Mouse (Mus musculus) liver, embryonic 14.5 days (tissue): ENCODE data around the gene Clstn3. TPM values are rescaled to one million over a fixed set of nuclear protein-coding genes. Genes with fewer than 3 reads are reported as not detected.

ENCODE experiments used
- ATAC-seq: fragments of 200-750 bp; cut with Nextera tagmentation; 2 replicates; pipeline ENCODE4 v1.8.0; 2017; ENCODE audit warnings: moderate number of reproducible peaks, mild to moderate bottlenecking, moderate library complexity; ENCODE audit not compliant: insufficient read depth
- DNase-seq, 3 experiments: peaks; one replicate each; pipeline ENCODE4 v3.0.0-alpha.2; 2012 to 2013; ENCODE audit warnings: low read depth in 3 of 3, low spot score in 3 of 3
- H3K27ac ChIP-seq: fragments of 300-500 bp; sonication (generic); 2 replicates; pipeline ENCODE4 v1.5.1; 2014; ENCODE audit warnings: moderate library complexity, mild to moderate bottlenecking, control low read depth, inconsistent platforms
- H3K27me3 ChIP-seq: fragments of 300-500 bp; sonication (generic); 2 replicates; pipeline ENCODE4 v1.6.1; 2014; ENCODE audit warnings: mild to moderate bottlenecking, low read length, moderate library complexity; ENCODE audit not compliant: control insufficient read depth, insufficient read depth
- H3K36me3 ChIP-seq: fragments of 300-500 bp; sonication (generic); replicated peaks from 2 replicates; pipeline ENCODE4 v1.6.1; 2014; ENCODE audit warnings: low read depth; ENCODE audit not compliant: control insufficient read depth, insufficient read depth
- H3K4me1 ChIP-seq, 2 experiments: fragments of 200-500 bp in 1 of 2; fragments of 300-500 bp in 1 of 2; sonication (generic) in 1 of 2; replicated peaks; 2 replicates each; pipeline ENCODE4 v1.6.1; 2012 to 2014; ENCODE audit warnings: antibody characterized with exemption in 1 of 2, inconsistent platforms in 1 of 2, low read length in 1 of 2; ENCODE audit not compliant: control insufficient read depth in 2 of 2, insufficient read depth in 2 of 2
- H3K4me2 ChIP-seq: fragments of 300-500 bp; sonication (generic); 2 replicates; pipeline ENCODE4 v1.6.1; 2014; ENCODE audit warnings: low read depth, mild to moderate bottlenecking, control low read depth, moderate library complexity
- H3K4me3 ChIP-seq, 2 experiments: fragments of 200-500 bp in 1 of 2; fragments of 300-500 bp in 1 of 2; sonication (generic) in 1 of 2; 2 replicates each; pipeline ENCODE4 v1.5.1; 2012 to 2014; ENCODE audit warnings: low read depth in 2 of 2, low read length in 2 of 2, mild to moderate bottlenecking in 2 of 2, control low read depth in 1 of 2, inconsistent platforms in 1 of 2, moderate library complexity in 1 of 2; ENCODE audit not compliant: insufficient read depth in 1 of 2
- H3K9ac ChIP-seq: fragments of 300-500 bp; sonication (generic); replicated peaks from 2 replicates; pipeline ENCODE4 v1.6.1; 2014; ENCODE audit warnings: mild to moderate bottlenecking, control low read depth, moderate library complexity
- H3K9me3 ChIP-seq: fragments of 300-500 bp; sonication (generic); 2 replicates; pipeline ENCODE4 v1.6.1; 2016; ENCODE audit warnings: low read length, mixed read lengths; ENCODE audit not compliant: control insufficient read depth
- CTCF ChIP-seq: IDR thresholded peaks from 2 replicates; pipeline ENCODE4 v1.5.1; 2016; ENCODE audit warnings: antibody characterized with exemption, low read depth, control low read depth
- EP300 ChIP-seq: IDR thresholded peaks from 2 replicates; pipeline ENCODE4 v1.6.1; 2016; ENCODE audit warnings: antibody characterized with exemption, low read depth
- WGBS: fragments of 180-500 bp; shearing (Covaris S2); extraction: QIAGEN DNeasy Blood & Tissue Kit; methylation state at CpG from one replicate; pipeline ENCODE4 v1.1.7; 2014; ENCODE audit not compliant: insufficient replicate concordance; 5-methylcytosine and 5-hydroxymethylcytosine counted together
- polyA plus RNA-seq, 2 experiments: library from polyadenylated mRNA; depleted of rRNA in 1 of 2; stranded (reverse) in 1 of 2; unstranded in 1 of 2; fragments of >200 nt; fragmentation: Nextera tagmentation in 1 of 2; extraction: Ambion mirVana in 1 of 2; gene quantifications; 2 replicates each; pipeline versions ENCODE4 v1.2.1 to v1.2.3; 2012 to 2014

The Clstn3 gene
- polyA plus RNA-seq, 2 experiments = 1.7 to 2.5 TPM

- no peaks in the 10 kb centered on the region for H3K27me3 ChIP-seq
- no peak overlapping the region for H3K27ac ChIP-seq
- no peak overlapping the region for H3K4me2 ChIP-seq
- no peak for ATAC-seq
- no peaks in the 10 kb centered on the region for H3K36me3 ChIP-seq
- no peaks in the 10 kb centered on the region for H3K9me3 ChIP-seq
- WGBS = 60% methylated on average over 5 of the region's 5 CpGs
- H3K9ac ChIP-seq = no peak overlapping the region
- no peak for TF ChIP-seq CTCF
- no peak for TF ChIP-seq EP300
- peaks cover 11 to 18% of the 10 kb centered on the region in 2 experiments for H3K4me1 ChIP-seq
- DNase-seq = no peak
- no peak overlapping the region for H3K4me3 ChIP-seq
Observed at GRCm38 (mm10) chr6:124496054-124496453, 31.5 kb upstream of the Clstn3 start.

GRCm38 (mm10) chr6:124493886-124494285 lies 29.3 kb upstream of the Clstn3 start:
- Histone ChIP-seq H3K4me1 (peaks cover 11 to 16% of the 10 kb centered on the region in 2 experiments), H3K27ac (no peak overlapping the region), H3K36me3 (no peaks in the 10 kb centered on the region), H3K9me3 (no peaks in the 10 kb centered on the region), H3K4me2 (peak overlapping the region; percentile 49), H3K9ac (0 out of 2 replicates have a peak overlapping the region, but pooled peaks have one; percentile 3), H3K27me3 (no peaks in the 10 kb centered on the region), H3K4me3 (no peak overlapping the region)
- TF ChIP-seq EP300 (no peak), CTCF (no peak)
- 42% methylated on average over 5 of the region's 5 CpGs for WGBS
- DNase-seq (no peak), ATAC-seq (peak; percentile 24; the same call in 1 of the 2 replicates)

- H3K4me1 ChIP-seq = peaks cover 11 to 16% of the 10 kb centered on the region in 2 experiments
- H3K4me3 ChIP-seq = peak within 1 kb of the TSS in 1 of 2 experiments; percentile 34; a peak in 1 of 4 replicates
- WGBS = 0% methylated on average over 4 of the region's 4 CpGs
- no peaks in the 10 kb centered on the region for H3K27me3 ChIP-seq
- H3K36me3 ChIP-seq = no peaks in the 10 kb centered on the region
- no peak for TF ChIP-seq EP300
- peak; percentile 83 for TF ChIP-seq CTCF
- peak within 1 kb of the TSS; percentile 3 for H3K9ac ChIP-seq
- H3K4me2 ChIP-seq = peak within 1 kb of the TSS; percentile 49
- H3K27ac ChIP-seq = peak within 1 kb of the TSS; percentile 48
- ATAC-seq = peak; percentile 88
- H3K9me3 ChIP-seq = no peaks in the 10 kb centered on the region
- DNase-seq = peak; percentile 66 to 77 (median 74)
Observed at GRCm38 (mm10) chr6:124492842-124493561, 28.4 kb upstream of the Clstn3 start, which contains the start of gene C1rl. TSS of gene C1rl (plus strand) at chr6:124493113.

GRCm38 (mm10) chr6:124491427-124491826 lies 26.8 kb upstream of the Clstn3 start:
- Histone ChIP-seq H3K9ac (no peak overlapping the region), H3K4me2 (no peak overlapping the region), H3K4me3 (no peak overlapping the region), H3K27ac (no peak overlapping the region), H3K4me1 (peaks cover 11 to 16% of the 10 kb centered on the region in 2 experiments), H3K27me3 (no peaks in the 10 kb centered on the region), H3K36me3 (no peaks in the 10 kb centered on the region), H3K9me3 (no peaks in the 10 kb centered on the region)
- ATAC-seq (no peak), DNase-seq (no peak)
- TF ChIP-seq CTCF (no peak), EP300 (no peak)
- 65% methylated on average over 6 of the region's 6 CpGs for WGBS

GRCm38 (mm10) chr6:124488952-124489351 lies 24.4 kb upstream of the Clstn3 start:
- Histone ChIP-seq H3K9me3 (no peaks in the 10 kb centered on the region), H3K36me3 (no peaks in the 10 kb centered on the region), H3K27ac (no peak overlapping the region), H3K4me1 (peaks cover 7 to 18% of the 10 kb centered on the region in 2 experiments), H3K4me3 (no peak overlapping the region), H3K4me2 (no peak overlapping the region), H3K9ac (no peak overlapping the region), H3K27me3 (no peaks in the 10 kb centered on the region)
- ATAC-seq (no peak), DNase-seq (no peak)
- no peak for TF ChIP-seq EP300
- TF ChIP-seq CTCF = no peak
- 66% methylated on average over 4 of the region's 4 CpGs for WGBS
